Mouse (Mus musculus) embryonic facial prominence, embryonic 14.5 days (tissue): ENCODE results near the gene Fem1b. TPM values are rescaled to one million over a fixed set of nuclear protein-coding genes. Genes with fewer than 3 reads are reported as not detected.
"Not testable (repeated sequence)": the region's sequence is repeated elsewhere in the genome, so short reads cannot be mapped to it uniquely, and the experiment has no call there.

Source experiments
- ATAC-seq: fragments of 200-750 bp; cut with Nextera tagmentation; 2 replicates; pipeline ENCODE4 v1.8.0; 2017; ENCODE audit warnings: low read depth, moderate number of reproducible peaks, moderate TSS enrichment
- DNase-seq: peaks from one replicate; pipeline ENCODE4 v3.0.0-alpha.2; 2015; ENCODE audit warnings: low spot score
- H3K27ac ChIP-seq: fragments of 300-500 bp; sonication (generic); replicated peaks from 2 replicates; pipeline ENCODE4 v1.5.1; 2014; ENCODE audit warnings: low read depth, mild to moderate bottlenecking, low read length, moderate library complexity
- H3K27me3 ChIP-seq: fragments of 300-500 bp; sonication (generic); replicated peaks from 2 replicates; pipeline ENCODE4 v1.6.1; 2014; ENCODE audit warnings: low read length; ENCODE audit not compliant: control insufficient read depth, insufficient read depth
- H3K36me3 ChIP-seq: fragments of 300-500 bp; sonication (generic); 2 replicates; pipeline ENCODE4 v1.6.1; 2014; ENCODE audit warnings: low read length, mixed read lengths; ENCODE audit not compliant: control insufficient read depth, insufficient read depth
- H3K4me1 ChIP-seq: fragments of 300-500 bp; sonication (generic); 2 replicates; pipeline ENCODE4 v1.6.1; 2014; ENCODE audit warnings: antibody characterized with exemption, low read length; ENCODE audit not compliant: control insufficient read depth, insufficient read depth
- H3K4me2 ChIP-seq: fragments of 300-500 bp; sonication (generic); 2 replicates; pipeline ENCODE4 v1.6.1; 2014; ENCODE audit warnings: low read depth, mild to moderate bottlenecking, low read length, moderate library complexity, mixed read lengths
- H3K4me3 ChIP-seq: fragments of 300-500 bp; sonication (generic); 2 replicates; pipeline ENCODE4 v1.5.1; 2014; ENCODE audit warnings: low read depth, mild to moderate bottlenecking, low read length
- H3K9ac ChIP-seq: fragments of 300-500 bp; sonication (generic); 2 replicates; pipeline ENCODE4 v1.6.1; 2014; ENCODE audit warnings: low read depth, mild to moderate bottlenecking, low read length, moderate library complexity, mixed read lengths
- H3K9me3 ChIP-seq: fragments of 300-500 bp; sonication (generic); 2 replicates; pipeline ENCODE4 v1.6.1; 2016; ENCODE audit warnings: low read length; ENCODE audit not compliant: control insufficient read depth
- WGBS: fragments of 180-500 bp; shearing (Covaris S2); extraction: QIAGEN DNeasy Blood & Tissue Kit; methylation state at CpG from one replicate; pipeline ENCODE4 v1.1.7; 2014; 5-methylcytosine and 5-hydroxymethylcytosine counted together
- polyA plus RNA-seq: library from polyadenylated mRNA; unstranded; fragments of >200 nt; fragmentation: Nextera tagmentation; extraction: Ambion mirVana; gene quantifications from 2 replicates; pipeline ENCODE4 v1.2.1, GENCODE M21; 2014

Gene Fem1b
- 31.8 and 32.0 TPM in 2 replicates for polyA plus RNA-seq

DNA sequence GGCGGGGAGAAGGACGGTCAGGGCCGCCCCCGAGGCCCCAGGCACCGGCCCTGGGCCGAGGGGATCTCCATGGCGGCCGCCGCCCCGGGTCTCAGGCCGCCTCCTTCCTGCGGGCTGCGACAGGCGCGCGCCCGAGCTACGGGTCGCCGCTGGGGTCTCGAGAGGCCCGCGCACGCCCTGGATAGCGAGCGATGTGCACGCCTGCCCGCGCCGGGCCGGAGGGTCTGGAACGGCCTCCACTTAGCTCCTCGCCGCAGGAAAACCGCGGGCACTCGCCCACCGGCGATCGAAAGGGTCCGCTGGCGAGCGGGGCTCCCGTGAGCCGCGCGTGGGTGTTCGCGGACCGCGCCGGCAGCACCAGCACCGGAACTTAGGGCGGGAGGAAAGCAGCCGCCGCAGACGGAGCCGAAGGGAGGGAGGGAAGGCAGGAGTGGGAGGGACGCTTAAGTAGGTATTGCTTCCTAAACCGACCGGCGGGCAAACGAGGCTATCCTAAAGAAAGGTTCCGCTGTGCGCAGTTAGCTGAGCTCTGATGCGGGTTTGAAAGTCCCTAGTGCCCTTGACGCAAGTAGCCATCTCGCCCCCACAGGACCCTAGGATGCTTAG, at the start of gene Fem1b:
Gene Fem1b, minus strand, starts transcription at position 419 of the 606 bp plus-strand sequence.
- ATAC-seq (peak; percentile 94), DNase-seq (peak; percentile 96)
- Histone ChIP-seq H3K9me3 (no peaks in the 10 kb centered on the region), H3K9ac (peak within 1 kb of the TSS; percentile 94), H3K27me3 (no peaks in the 10 kb centered on the region), H3K4me1 (peaks cover 12% of the 10 kb centered on the region; the same call in 1 of the 2 replicates), H3K4me3 (peak within 1 kb of the TSS; percentile 99), H3K36me3 (no peaks in the 10 kb centered on the region), H3K27ac (peak within 1 kb of the TSS; percentile 96), H3K4me2 (peak within 1 kb of the TSS; percentile 86)
- WGBS = 0% methylated on average over 42 of the region's 68 CpGs

DNA sequence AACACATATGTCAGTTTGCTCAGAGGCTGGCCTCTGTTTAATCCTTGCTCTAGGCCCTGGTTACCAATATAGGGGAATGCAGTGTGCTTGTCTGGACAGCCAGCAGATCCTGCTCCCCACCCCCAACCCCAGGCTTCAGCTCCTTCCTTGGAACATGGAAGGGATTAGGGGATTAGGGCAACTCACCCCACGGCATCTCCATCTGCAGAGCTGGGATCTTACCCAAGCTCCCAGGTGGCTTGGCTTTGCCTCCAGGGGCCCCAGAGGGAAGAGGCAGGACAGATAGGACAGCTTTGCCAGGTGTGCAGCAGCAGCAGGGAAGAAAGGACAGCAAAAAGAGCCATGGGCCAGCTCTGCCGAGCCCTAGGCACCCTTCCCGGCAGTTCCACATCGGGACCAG, 49.1 kb upstream of the Fem1b start:
- 66% methylated on average over 4 of the region's 4 CpGs for WGBS
- Histone ChIP-seq H3K27ac (no peak overlapping the region), H3K9ac (no peak overlapping the region), H3K4me3 (no peak overlapping the region), H3K9me3 (no peaks in the 10 kb centered on the region), H3K27me3 (no peaks in the 10 kb centered on the region), H3K4me1 (peaks cover 21% of the 10 kb centered on the region), H3K4me2 (no peak overlapping the region), H3K36me3 (no peaks in the 10 kb centered on the region)
- ATAC-seq (no peak), DNase-seq (peak; percentile 23)

DNA sequence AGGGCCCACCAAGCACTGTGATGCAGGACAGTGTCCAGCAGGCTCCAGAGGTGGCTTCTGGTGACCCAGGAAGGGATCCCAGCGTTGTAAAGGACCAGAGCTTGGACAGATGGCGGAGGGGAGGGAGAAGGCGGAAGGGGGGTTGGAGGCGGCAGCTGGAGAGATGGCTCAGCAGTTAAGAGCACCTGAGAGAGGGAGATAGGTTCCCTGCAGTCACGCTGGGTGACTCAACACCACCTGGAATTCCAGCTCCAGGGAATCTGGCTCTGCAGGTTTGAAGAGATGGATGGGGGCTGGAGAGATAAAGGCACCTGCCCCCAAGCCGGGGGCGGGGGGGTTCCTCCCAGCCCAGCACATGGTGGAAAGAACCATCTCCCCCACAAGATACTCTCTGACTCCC, 48.4 kb upstream of the Fem1b start:
- WGBS = 59% methylated on average over 6 of the region's 7 CpGs
- DNase-seq, H3K9me3 ChIP-seq, ATAC-seq, H3K36me3 ChIP-seq, H3K9ac ChIP-seq, H3K27ac ChIP-seq, H3K4me2 ChIP-seq, H3K27me3 ChIP-seq, H3K4me3 ChIP-seq: not testable (repeated sequence)
- peaks cover 21% of the 10 kb centered on the region for H3K4me1 ChIP-seq

DNA sequence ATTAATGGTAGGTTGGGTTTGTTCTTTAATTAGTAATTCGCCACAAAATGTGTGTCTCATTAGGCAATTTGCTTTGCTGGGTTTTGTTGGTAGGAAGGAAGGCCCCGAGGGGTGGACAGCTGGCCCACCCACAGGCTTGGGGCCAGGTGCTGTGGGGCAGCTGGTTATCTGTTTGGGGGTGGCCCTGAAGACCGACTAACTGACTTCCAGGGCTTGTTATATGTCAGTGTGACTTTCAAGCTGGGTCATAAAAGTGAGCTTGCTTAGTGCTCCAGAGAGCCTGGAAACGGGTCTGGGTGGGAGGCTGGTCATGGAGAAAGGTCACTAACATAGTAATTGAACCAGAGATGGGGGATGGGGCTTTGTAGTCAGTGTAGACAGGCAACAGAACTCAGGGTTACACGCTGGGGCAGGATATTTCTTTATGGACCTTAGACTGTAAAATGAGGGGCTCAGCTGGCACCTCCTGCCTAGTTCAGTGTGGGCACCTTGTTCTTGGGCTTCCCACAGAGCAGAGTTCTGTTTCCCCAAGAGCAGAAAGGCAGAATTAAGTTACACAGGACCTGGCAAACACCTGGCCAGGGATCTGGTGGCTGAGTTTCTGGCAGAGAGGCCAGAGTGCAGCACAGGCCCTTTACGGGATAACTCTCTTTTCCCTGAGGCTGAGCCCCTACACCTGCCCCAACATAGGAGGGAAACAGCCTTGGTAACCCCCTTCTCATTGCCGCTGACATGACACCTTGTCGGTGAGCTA, 46.7 kb upstream of the Fem1b start:
- ATAC-seq = peak; percentile 33
- no peak for DNase-seq

DNA sequence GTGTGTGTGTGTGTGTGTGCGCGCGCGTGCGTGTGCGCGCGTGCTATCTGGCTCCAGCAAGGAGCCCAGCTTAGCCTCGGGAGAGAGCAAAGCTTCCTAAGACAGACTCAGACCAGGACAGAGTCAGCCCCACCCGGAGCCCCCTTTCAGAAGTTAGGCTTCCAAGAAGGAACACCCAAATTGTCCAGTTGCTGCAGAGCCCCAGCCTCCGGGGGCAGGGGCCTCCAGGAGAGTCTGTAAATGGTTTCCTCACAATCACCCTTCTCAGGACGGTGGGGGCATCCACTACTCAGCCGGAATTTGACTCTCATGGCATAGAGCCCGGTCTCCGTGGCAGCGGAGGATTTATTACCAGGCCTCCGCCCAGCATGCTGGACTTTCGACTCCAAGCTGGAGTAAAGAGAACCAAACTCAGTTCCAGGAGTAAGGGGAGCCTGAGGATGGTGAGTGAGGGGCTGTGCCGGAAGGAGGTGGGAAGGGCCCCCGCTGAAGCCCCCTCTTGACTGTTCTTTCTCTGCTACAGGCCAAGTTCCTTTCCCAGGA, 46.1 kb upstream of the Fem1b start, which contains the start of gene Calml4:
Gene Calml4, plus strand, starts transcription at position 362 of the 543 bp plus-strand sequence.
- peak; percentile 92 for DNase-seq
- H3K9me3 ChIP-seq = no peaks in the 10 kb centered on the region
- no peaks in the 10 kb centered on the region for H3K36me3 ChIP-seq
- 0 out of 2 replicates have a peak within 1 kb of the TSS, but pooled peaks have one; percentile 0 for H3K4me3 ChIP-seq
- peak within 1 kb of the TSS; percentile 36 for H3K9ac ChIP-seq
- peak; percentile 90 for ATAC-seq
- H3K4me2 ChIP-seq = peak within 1 kb of the TSS; percentile 39
- H3K27me3 ChIP-seq = no peaks in the 10 kb centered on the region
- H3K27ac ChIP-seq = peak within 1 kb of the TSS; percentile 61
- peaks cover 24% of the 10 kb centered on the region for H3K4me1 ChIP-seq
- WGBS = 36% methylated on average over 18 of the region's 20 CpGs

More for the DNA sequence above, 46.7 kb upstream of the Fem1b start:
- Histone ChIP-seq H3K9me3 (no peaks in the 10 kb centered on the region), H3K4me2 (peak overlapping the region; percentile 39), H3K4me3 (0 out of 2 replicates have a peak overlapping the region, but pooled peaks have one; percentile 0), H3K27me3 (no peaks in the 10 kb centered on the region), H3K4me1 (peaks cover 24% of the 10 kb centered on the region), H3K36me3 (no peaks in the 10 kb centered on the region), H3K9ac (peak overlapping the region; percentile 19), H3K27ac (peak overlapping the region; percentile 61)
- WGBS = 42% methylated on average over 8 of the region's 8 CpGs

DNA sequence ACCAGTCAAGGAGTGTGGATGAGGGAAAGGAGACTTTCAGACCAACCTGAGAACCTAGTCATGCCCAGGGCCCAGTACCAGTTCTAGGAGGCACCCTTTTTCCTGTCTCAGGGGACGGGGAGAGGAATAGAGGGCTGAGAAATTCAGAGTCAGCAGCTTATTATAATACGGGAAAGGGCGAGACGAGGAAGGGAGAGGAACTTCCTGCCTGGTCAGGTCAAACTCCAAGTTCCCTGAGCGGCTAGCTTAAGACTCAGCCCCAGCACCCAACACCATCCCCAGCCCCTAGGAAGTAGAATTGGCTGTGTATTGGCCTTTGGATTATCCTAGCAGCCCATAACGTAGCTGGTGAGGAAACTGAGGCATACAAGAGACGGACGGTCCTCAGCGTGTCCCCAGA, 45.5 kb upstream of the Fem1b start:
- peak overlapping the region; percentile 61 for H3K27ac ChIP-seq
- no peaks in the 10 kb centered on the region for H3K27me3 ChIP-seq
- H3K9me3 ChIP-seq = no peaks in the 10 kb centered on the region
- ATAC-seq (no peak), DNase-seq (no peak)
- H3K4me1 ChIP-seq = peaks cover 24% of the 10 kb centered on the region
- WGBS = 61% methylated on average over 8 of the region's 9 CpGs
- no peak overlapping the region; the same call in 1 of the 2 replicates for H3K4me2 ChIP-seq
- H3K36me3 ChIP-seq = no peaks in the 10 kb centered on the region
- H3K9ac ChIP-seq = no peak overlapping the region; the same call in 1 of the 2 replicates
- no peak overlapping the region for H3K4me3 ChIP-seq

DNA sequence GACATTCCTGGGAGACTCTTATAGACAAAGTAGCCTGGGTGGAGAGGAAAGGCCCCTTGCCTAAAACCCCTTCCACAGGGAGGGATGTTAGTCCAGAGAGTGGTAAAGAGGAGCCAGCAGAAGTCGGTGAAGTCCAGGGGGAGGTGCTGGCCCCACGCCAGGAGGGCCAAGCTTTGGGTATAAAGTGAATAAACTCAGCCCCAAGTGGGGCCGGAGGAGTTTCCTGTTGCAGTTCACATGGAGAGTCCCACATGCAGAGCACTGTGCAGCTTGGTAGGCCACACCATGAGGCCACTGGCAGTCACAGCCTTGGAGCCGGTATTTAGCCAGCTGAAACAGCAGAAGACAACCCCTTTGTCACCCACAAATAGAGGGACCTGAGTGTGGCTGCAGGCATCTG, 42.7 kb upstream of the Fem1b start:
- Histone ChIP-seq H3K36me3 (peaks cover 15% of the 10 kb centered on the region), H3K4me2 (no peak overlapping the region), H3K4me3 (no peak overlapping the region), H3K9me3 (no peaks in the 10 kb centered on the region), H3K27me3 (no peaks in the 10 kb centered on the region), H3K9ac (no peak overlapping the region), H3K4me1 (peaks cover 24% of the 10 kb centered on the region), H3K27ac (no peak overlapping the region)
- ATAC-seq (no peak), DNase-seq (no peak)
- WGBS = 41% methylated on average over 4 of the region's 4 CpGs

DNA sequence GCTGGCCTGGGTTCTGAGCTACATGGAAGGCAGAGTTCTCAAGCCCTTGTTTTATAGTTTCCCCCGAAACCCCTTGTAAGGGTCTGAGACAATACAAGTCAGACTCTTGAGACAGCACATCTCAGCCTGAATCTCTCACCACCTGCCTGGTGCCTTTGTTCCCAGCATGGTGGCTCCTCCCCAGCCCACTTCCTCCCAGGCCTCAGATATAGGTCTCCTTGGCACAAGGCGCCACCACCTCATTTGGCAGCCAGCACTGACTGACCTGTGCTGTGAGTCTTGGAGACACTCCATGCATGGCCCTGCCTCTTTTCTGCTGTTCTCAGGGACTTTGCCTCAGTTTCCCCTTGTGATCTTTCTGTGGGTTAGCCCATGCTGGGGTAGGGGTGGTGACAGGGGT, 39.8 kb upstream of the Fem1b start:
- Histone ChIP-seq H3K36me3 (peaks cover 23% of the 10 kb centered on the region), H3K27me3 (no peaks in the 10 kb centered on the region), H3K9me3 (no peaks in the 10 kb centered on the region), H3K4me2 (no peak overlapping the region), H3K27ac (no peak overlapping the region), H3K9ac (no peak overlapping the region), H3K4me1 (peaks cover 7% of the 10 kb centered on the region; the same call in 1 of the 2 replicates), H3K4me3 (no peak overlapping the region)
- 89% methylated on average over 2 of the region's 2 CpGs for WGBS
- DNase-seq (no peak), ATAC-seq (no peak)
